Mouse (Mus musculus) cortical plate, adult 2 months (tissue): Measurements from ENCODE around the gene Hnrnpab. TPM values are rescaled to one million over a fixed set of nuclear protein-coding genes. Genes with fewer than 3 reads are reported as not detected.

ENCODE experiments used
- H3K27ac ChIP-seq: fragments of 200-500 bp; 2 replicates; pipeline ENCODE4 v1.5.1; 2012; ENCODE audit warnings: low read length, control low read depth, inconsistent platforms; ENCODE audit not compliant: insufficient read depth
- H3K4me1 ChIP-seq: fragments of 200-500 bp; 2 replicates; pipeline ENCODE4 v1.6.1; 2011; ENCODE audit warnings: low read length; ENCODE audit not compliant: control insufficient read depth, insufficient read depth
- H3K4me3 ChIP-seq: fragments of 200-500 bp; 2 replicates; pipeline ENCODE4 v1.5.1; 2011; ENCODE audit warnings: mild to moderate bottlenecking, low read length, control low read depth; ENCODE audit not compliant: insufficient read depth
- CTCF ChIP-seq: fragments of 200-500 bp; IDR thresholded peaks from 2 replicates; pipeline ENCODE4 v1.5.1; 2011; ENCODE audit warnings: mild to moderate bottlenecking, control low read depth, low read length; ENCODE audit not compliant: insufficient read depth; ENCODE audit errors: extremely low read depth
- POLR2A ChIP-seq: fragments of 200-500 bp; IDR thresholded peaks from 2 replicates; pipeline ENCODE4 v1.6.1; 2011; ENCODE audit warnings: mild to moderate bottlenecking, low read length, control low read depth; ENCODE audit not compliant: insufficient read depth; ENCODE audit errors: extremely low read depth
- polyA plus RNA-seq: library from polyadenylated mRNA; depleted of rRNA; stranded (reverse); fragments of >200 nt; gene quantifications from 2 replicates; pipeline ENCODE4 v1.2.3, GENCODE M21; 2012

Hnrnpab gene
- polyA plus RNA-seq, 1 experiment: 100 TPM

DNA sequence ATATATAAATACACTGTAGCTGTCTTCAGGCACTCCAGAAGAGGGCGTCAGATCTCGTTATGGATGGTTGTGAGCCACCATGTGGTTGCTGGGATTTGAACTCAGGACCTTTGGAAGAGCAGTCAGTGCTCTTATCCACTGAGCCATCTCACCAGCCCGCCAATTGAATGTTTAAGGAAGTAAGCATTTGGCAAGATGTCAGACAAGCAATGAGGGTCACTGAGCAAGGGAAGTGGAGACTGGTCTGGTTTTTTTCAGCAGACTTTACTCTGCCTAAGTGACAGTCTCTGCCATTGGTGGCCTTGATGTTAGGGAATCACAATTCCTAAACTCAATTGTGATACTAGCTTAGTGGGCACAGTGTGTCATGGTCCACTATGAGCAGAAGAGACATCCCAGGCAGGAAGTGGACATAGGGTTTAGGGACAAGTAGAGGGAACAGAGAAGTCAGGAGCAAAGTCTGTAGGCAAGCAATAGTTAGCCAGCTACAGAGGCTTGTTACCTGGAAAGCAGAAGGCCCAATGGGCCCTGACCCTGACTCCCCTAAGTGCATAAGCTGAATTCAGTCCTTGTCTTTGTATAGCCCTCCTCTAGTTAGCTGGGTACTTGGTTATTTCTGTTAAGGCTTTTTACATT, 11.8 kb downstream of the Hnrnpab start:
- TF ChIP-seq POLR2A: no peak
- no peak for TF ChIP-seq CTCF
- H3K4me3 ChIP-seq: no peak overlapping the region
- no peak overlapping the region for H3K27ac ChIP-seq
- H3K4me1 ChIP-seq: no peaks in the 10 kb centered on the region; the same call in 1 of the 2 replicates

DNA sequence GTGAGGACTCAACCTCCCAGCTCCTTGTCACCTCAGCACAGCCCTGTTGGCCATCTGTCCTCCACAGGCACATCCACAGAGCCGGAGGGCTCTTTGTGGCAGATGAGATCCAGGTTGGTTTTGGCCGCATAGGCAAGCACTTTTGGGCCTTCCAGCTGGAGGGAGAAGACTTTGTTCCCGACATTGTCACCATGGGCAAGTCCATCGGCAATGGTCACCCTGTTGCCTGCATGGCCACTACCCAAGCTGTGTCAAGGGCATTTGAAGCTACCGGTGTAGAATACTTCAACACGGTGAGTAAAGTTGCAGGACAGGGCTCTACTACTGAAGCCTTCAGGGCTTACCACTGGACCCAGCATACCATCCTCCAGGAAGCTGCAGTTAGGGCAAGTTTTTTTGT, 12.8 kb downstream of the Hnrnpab start:
- no peak for TF ChIP-seq CTCF
- H3K27ac ChIP-seq: no peak overlapping the region
- H3K4me3 ChIP-seq: no peak overlapping the region
- H3K4me1 ChIP-seq: no peaks in the 10 kb centered on the region; the same call in 1 of the 2 replicates

DNA sequence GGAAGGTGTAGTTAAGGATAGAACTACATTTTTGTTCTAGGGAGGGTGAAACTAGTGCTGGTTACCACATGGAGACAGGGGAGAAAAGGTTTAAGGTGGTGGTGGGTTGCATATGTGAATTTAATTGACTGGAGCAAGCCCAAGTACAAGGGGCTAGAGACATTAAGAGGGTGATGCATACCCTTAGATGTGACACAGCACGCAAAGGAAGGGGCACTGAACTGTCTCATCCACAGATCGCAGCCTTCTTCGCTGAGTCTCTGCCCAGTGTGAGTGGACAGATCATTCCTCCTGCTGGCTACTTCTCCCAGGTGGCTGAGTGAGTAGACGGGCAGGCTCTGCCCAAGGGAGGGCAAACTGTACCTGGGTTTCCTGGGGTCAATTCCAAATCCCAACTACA, 13.3 kb downstream of the Hnrnpab start:
- Histone ChIP-seq H3K4me1 (no peaks in the 10 kb centered on the region; the same call in 1 of the 2 replicates), H3K4me3 (no peak overlapping the region)

GRCm38 (mm10) chr11:51591915-51592314, 14.7 kb downstream of the Hnrnpab start:
- Histone ChIP-seq H3K27ac (no peak overlapping the region), H3K4me1 (no peaks in the 10 kb centered on the region; the same call in 1 of the 2 replicates), H3K4me3 (no peak overlapping the region)
- TF ChIP-seq CTCF (no peak), POLR2A (no peak)

More for the DNA sequence above, 13.3 kb downstream of the Hnrnpab start:
- H3K27ac ChIP-seq: no peak overlapping the region
- TF ChIP-seq POLR2A: no peak
- TF ChIP-seq CTCF: no peak

- Histone ChIP-seq H3K4me3 (no peak overlapping the region), H3K4me1 (no peaks in the 10 kb centered on the region; the same call in 1 of the 2 replicates), H3K27ac (no peak overlapping the region)
- TF ChIP-seq POLR2A (no peak), CTCF (no peak)
Observed at GRCm38 (mm10) chr11:51591168-51591567, 15.5 kb downstream of the Hnrnpab start.

GRCm38 (mm10) chr11:51590002-51590401, 16.6 kb downstream of the Hnrnpab start:
- Histone ChIP-seq H3K27ac (no peak overlapping the region), H3K4me3 (no peak overlapping the region), H3K4me1 (peaks cover 2% of the 10 kb centered on the region; the same call in 1 of the 2 replicates)
- TF ChIP-seq CTCF (no peak), POLR2A (no peak)

DNA sequence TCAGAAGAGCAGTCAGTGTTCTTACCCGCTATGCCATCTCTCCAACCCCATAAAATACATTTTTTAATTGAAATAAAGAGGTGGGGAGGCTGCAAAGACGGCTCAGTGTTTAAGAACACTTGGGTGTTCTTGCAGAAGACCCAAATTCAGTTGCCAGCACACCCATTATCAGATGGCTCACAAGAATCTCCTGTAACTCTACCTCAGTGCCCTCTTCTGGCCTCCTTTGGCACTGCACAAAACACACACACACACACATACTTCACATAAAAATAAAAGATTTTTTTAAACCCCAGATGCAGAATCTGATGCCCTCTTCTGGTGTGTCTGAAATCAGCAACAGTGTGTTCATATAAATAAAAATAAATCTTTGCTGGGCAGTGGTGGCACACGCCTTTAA, 17.8 kb downstream of the Hnrnpab start:
- Histone ChIP-seq H3K4me3 (no peak overlapping the region), H3K27ac (no peak overlapping the region), H3K4me1 (peaks cover 3% of the 10 kb centered on the region; the same call in 1 of the 2 replicates)
- TF ChIP-seq POLR2A (no peak), CTCF (no peak)

DNA sequence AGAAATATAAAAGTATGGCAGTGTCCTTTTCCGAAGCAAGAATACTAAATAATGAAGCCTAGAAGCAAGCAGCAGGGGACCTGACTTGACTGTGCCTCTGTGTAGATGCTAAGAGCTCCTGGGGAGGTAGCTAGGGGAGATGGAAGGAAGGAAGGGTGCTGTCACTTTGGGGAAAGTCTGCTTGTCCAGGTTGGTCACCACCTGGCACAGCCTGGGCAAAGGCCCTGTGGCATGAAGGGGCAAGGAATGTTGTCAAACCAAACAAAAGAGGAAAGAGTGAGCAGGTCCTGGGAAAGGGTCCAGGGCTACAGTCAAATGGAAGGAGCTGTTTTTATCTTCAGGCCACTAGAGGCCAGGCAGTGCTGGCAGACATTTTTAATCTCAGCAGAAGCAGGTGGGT, 19.6 kb downstream of the Hnrnpab start:
- TF ChIP-seq POLR2A: no peak
- TF ChIP-seq CTCF: no peak
- Histone ChIP-seq H3K27ac (no peak overlapping the region), H3K4me3 (no peak overlapping the region), H3K4me1 (peaks cover 3% of the 10 kb centered on the region; the same call in 1 of the 2 replicates)

DNA sequence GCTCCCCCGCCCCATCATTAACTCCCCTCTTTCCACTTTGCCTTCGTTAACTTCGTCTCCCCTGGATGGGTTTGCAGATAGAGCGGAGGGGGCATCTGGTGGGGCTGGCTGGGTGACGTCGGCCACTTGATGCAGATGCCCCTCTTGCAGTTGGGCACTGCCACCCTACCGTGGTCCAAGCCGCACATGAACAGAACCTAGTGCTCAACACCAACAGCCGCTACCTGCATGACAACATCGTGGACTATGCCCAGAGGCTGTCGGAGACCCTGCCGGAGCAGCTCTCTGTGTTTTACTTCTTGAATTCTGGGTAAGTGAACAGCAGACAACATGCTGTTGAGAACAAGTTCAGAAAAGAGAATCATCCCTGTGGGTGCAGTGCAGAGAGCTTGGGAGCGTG, 20.2 kb downstream of the Hnrnpab start:
- Histone ChIP-seq H3K4me3 (no peak overlapping the region), H3K4me1 (peaks cover 3% of the 10 kb centered on the region; the same call in 1 of the 2 replicates), H3K27ac (no peak overlapping the region)
- no peak for TF ChIP-seq POLR2A
- TF ChIP-seq CTCF: no peak

DNA sequence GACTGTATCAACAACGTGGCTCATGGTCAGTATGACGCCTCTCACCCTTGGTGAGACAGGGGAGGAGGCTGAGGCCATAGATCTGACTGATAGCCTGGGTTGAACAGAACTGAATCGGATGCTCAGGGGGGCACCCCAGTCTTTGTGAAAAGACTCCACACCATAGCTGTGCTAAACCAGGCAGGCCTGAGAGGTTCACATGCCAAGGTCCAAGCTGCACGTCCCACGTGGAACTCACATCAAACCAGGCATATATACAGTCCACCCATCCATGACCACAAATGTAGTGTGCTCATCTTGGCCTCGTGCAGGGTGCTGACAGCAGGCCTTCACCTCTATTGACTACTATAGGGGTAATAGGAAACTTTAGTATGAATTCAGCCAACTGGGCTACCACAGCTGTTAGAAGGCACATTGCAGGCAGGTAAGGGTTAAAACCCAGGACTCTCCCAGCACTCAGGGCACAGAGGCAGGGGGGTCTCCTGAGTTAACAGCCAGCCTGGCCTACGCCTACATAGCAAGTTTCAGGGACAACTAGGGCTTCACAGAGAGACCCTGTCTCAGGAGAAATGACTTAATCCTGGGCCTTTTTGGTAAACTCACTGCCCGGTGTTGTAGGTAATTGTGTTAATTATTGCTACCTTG, 20.9 kb downstream of the Hnrnpab start:
- Histone ChIP-seq H3K4me3 (peak overlapping the region; percentile 65; the same call in 1 of the 2 replicates), H3K27ac (no peak overlapping the region), H3K4me1 (peaks cover 3% of the 10 kb centered on the region; the same call in 1 of the 2 replicates)
- TF ChIP-seq POLR2A: no peak
- no peak for TF ChIP-seq CTCF
